ENCODE assay signal across 13 mouse cellular contexts in the genomic region with DNA sequence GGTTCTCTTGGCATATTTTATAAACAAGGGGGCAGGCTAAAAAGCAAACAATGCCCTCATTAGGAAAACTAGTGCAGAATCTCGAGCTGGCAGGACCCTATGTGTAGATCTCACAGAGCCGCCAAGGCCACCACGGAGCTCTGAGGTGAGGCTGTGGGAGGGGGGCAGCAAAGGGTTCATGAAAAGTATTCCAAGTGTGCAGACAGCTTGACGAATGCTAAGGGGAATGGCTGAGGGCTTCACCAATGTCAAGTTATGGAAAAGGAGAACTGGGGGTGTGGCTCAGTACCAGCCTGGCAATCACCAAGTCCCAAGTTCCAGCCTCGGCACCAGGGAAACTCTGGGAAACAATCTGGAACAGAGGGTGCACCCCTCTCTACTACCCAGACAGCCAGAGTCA. TPM values are rescaled to one million over a fixed set of nuclear protein-coding genes. Genes with fewer than 3 reads are reported as not detected.
DNase-seq lines count a peak whose midpoint lies in the region; ATAC-seq and TF ChIP-seq lines count a peak whose summit lies in the region.
"Had no signal": no experiment of that assay in that cellular context is flagged by ENCODE, and none has a peak within 500 bp of the region (broad histone marks: within the 10 kb centered on the region; RNA-seq: fewer than 3 reads in every experiment).

No protein-coding gene starts in this region.

- H3K4me2 ChIP-seq in heart, embryonic 13.5 days: no peak overlapping the region
- H3K4me2 ChIP-seq in lung, embryonic 15.5 days: no peak overlapping the region
- H3K4me2 ChIP-seq in hindbrain, embryonic 12.5 days (replicated peaks): no peak overlapping the region
- H3K4me2 ChIP-seq in midbrain, postnatal 0 days (ENCODE audit: low read depth, low read length, poor library complexity, severe bottlenecking): no peak overlapping the region
- H3K4me2 ChIP-seq: liver, embryonic 15.5 days had no signal

- no peak for TF ChIP-seq CTCF in midbrain, postnatal 0 days (IDR thresholded peaks at IDR 0.05)

- peaks cover 44% of the 10 kb centered on the region for H3K36me3 ChIP-seq in heart, embryonic 13.5 days
- peaks cover 42% of the 10 kb centered on the region for H3K36me3 ChIP-seq in lung, embryonic 15.5 days
- H3K36me3 ChIP-seq in hindbrain, embryonic 12.5 days: peaks cover 3% of the 10 kb centered on the region; the same call in 1 of the 2 replicates
- peaks cover 8% of the 10 kb centered on the region; the same call in 1 of the 2 replicates for H3K36me3 ChIP-seq in midbrain, postnatal 0 days (ENCODE audit: insufficient read depth, low read length)

- DNase-seq in heart, postnatal 10 days: no peak
- no peak for DNase-seq in lung, postnatal 14 days
- DNase-seq in midbrain, postnatal 0 days (ENCODE audit: low spot score): peak; percentile 75
- DNase-seq in spleen, postnatal 10 days (ENCODE audit: low spot score in 2 of 2): no peak
- DNase-seq in layer of hippocampus, adult 9-10 months (ENCODE audit: low spot score): no peak
- DNase-seq: gastrocnemius, postnatal 25 days; kidney, adult 9 months had no signal

- H3K27ac ChIP-seq in heart, embryonic 13.5 days (replicated peaks): peak overlapping the region; percentile 44
- peak overlapping the region; percentile 48; the same call in 1 of the 2 replicates for H3K27ac ChIP-seq in lung, embryonic 15.5 days
- H3K27ac ChIP-seq in hindbrain, embryonic 12.5 days: peak overlapping the region; percentile 52
- no peak overlapping the region for H3K27ac ChIP-seq in midbrain, postnatal 0 days (ENCODE audit: low read depth, low read length)
- H3K27ac ChIP-seq: forebrain, embryonic 10.5 days; liver, embryonic 15.5 days had no signal

- H3K9me3 ChIP-seq in heart, embryonic 13.5 days: no peaks in the 10 kb centered on the region
- H3K9me3 ChIP-seq in lung, embryonic 15.5 days: no peaks in the 10 kb centered on the region
- no peaks in the 10 kb centered on the region for H3K9me3 ChIP-seq in hindbrain, embryonic 12.5 days (replicated peaks)
- no peaks in the 10 kb centered on the region for H3K9me3 ChIP-seq in midbrain, postnatal 0 days (ENCODE audit: low read length)
- H3K9me3 ChIP-seq: forebrain, embryonic 10.5 days; liver, embryonic 15.5 days had no signal

- intact Hi-C loops in heart, postnatal 10 days (cut with DNase I): no loop called here

- 23% methylated on average over 5 of the region's 5 CpGs for WGBS in heart, embryonic 13.5 days
- 20% methylated on average over 5 of the region's 5 CpGs for WGBS in lung, embryonic 15.5 days
- WGBS in hindbrain, embryonic 12.5 days: 36% methylated on average over 5 of the region's 5 CpGs
- WGBS in midbrain, postnatal 0 days: 48% methylated on average over 5 of the region's 5 CpGs

- ATAC-seq in heart, embryonic 13.5 days (ENCODE audit: extremely low read depth, insufficient number of reproducible peaks, low FRiP score, low TSS enrichment): no peak
- ATAC-seq in lung, embryonic 15.5 days (ENCODE audit: borderline replicate concordance, extremely low read depth, low FRiP score, low TSS enrichment): no peak
- ATAC-seq in hindbrain, embryonic 12.5 days (ENCODE audit: low FRiP score): no peak
- ATAC-seq in midbrain, postnatal 0 days (ENCODE audit: low FRiP score): no peak

- peaks cover 71% of the 10 kb centered on the region for H3K4me1 ChIP-seq in heart, embryonic 13.5 days
- peaks cover 92% of the 10 kb centered on the region for H3K4me1 ChIP-seq in lung, embryonic 15.5 days
- peaks cover 74% of the 10 kb centered on the region for H3K4me1 ChIP-seq in hindbrain, embryonic 12.5 days
- H3K4me1 ChIP-seq in midbrain, postnatal 0 days (ENCODE audit: insufficient read depth, low read length): 0 out of 2 replicates have a peak, but pooled peaks cover 5% of the 10 kb centered on the region

- no peaks in the 10 kb centered on the region for H3K27me3 ChIP-seq in heart, embryonic 13.5 days (replicated peaks)
- no peaks in the 10 kb centered on the region for H3K27me3 ChIP-seq in lung, embryonic 15.5 days
- no peaks in the 10 kb centered on the region for H3K27me3 ChIP-seq in hindbrain, embryonic 12.5 days
- no peaks in the 10 kb centered on the region for H3K27me3 ChIP-seq in midbrain, postnatal 0 days (ENCODE audit: insufficient read depth, low read length)
- H3K27me3 ChIP-seq: liver, embryonic 15.5 days had no signal

- H3K9ac ChIP-seq in heart, embryonic 13.5 days: no peak overlapping the region; the same call in 1 of the 2 replicates
- no peak overlapping the region for H3K9ac ChIP-seq in lung, embryonic 15.5 days
- H3K9ac ChIP-seq in hindbrain, embryonic 12.5 days: no peak overlapping the region
- no peak overlapping the region for H3K9ac ChIP-seq in midbrain, postnatal 0 days (replicated peaks; ENCODE audit: low read length, poor library complexity, severe bottlenecking)
- H3K9ac ChIP-seq: liver, embryonic 15.5 days had no signal

- no peak overlapping the region for H3K4me3 ChIP-seq in heart, embryonic 13.5 days
- no peak overlapping the region for H3K4me3 ChIP-seq in lung, embryonic 15.5 days
- no peak overlapping the region for H3K4me3 ChIP-seq in hindbrain, embryonic 12.5 days
- H3K4me3 ChIP-seq in midbrain, postnatal 0 days (ENCODE audit: low read depth, low read length): no peak overlapping the region
- H3K4me3 ChIP-seq: forebrain, embryonic 10.5 days; liver, embryonic 15.5 days; myocyte had no signal

RNA-seq across cellular contexts. Expression of a gene that starts 24.2 kb away (rescaled TPM):
- polyA plus RNA-seq in heart, embryonic 13.5 days (2015; fragmentation: Nextera tagmentation; extraction: Ambion mirVana): 6.4 and 6.8 TPM in 2 replicates
- total RNA-seq in heart, postnatal 10 days (2021): 10 to 100 TPM; 16.3 to 20.3 TPM
- 34.8 and 36.8 TPM in 2 replicates for polyA plus RNA-seq in lung, embryonic 15.5 days (2015; fragmentation: Nextera tagmentation; extraction: Ambion mirVana)
- polyA plus RNA-seq in hindbrain, embryonic 12.5 days (2016; fragmentation: Nextera tagmentation; extraction: Ambion mirVana): 22.7 and 24.3 TPM in 2 replicates
- 27.8 and 29.9 TPM in 2 replicates for total RNA-seq in midbrain, postnatal 0 days (2014; rRNA removed)
- 6.8 and 7.9 TPM in 2 replicates for polyA plus RNA-seq in midbrain, postnatal 0 days (2015; fragmentation: Nextera tagmentation; extraction: Ambion mirVana)

RNA-seq across cellular contexts. Expression of a gene that starts 52.1 kb away (rescaled TPM):
- polyA plus RNA-seq in heart, embryonic 13.5 days (2015; fragmentation: Nextera tagmentation; extraction: Ambion mirVana): 13.8 and 14.0 TPM in 2 replicates
- total RNA-seq in heart, postnatal 10 days (2021): 1 to 10 TPM; 7.4 to 9.6 TPM
- 25.2 and 28.7 TPM in 2 replicates for polyA plus RNA-seq in lung, embryonic 15.5 days (2015; fragmentation: Nextera tagmentation; extraction: Ambion mirVana)
- polyA plus RNA-seq in hindbrain, embryonic 12.5 days (2016; fragmentation: Nextera tagmentation; extraction: Ambion mirVana): 20.4 and 23.0 TPM in 2 replicates
- total RNA-seq in midbrain, postnatal 0 days (2014; rRNA removed): 12.1 and 17.7 TPM in 2 replicates
- 9.2 and 9.3 TPM in 2 replicates for polyA plus RNA-seq in midbrain, postnatal 0 days (2015; fragmentation: Nextera tagmentation; extraction: Ambion mirVana)
